Mouse (Mus musculus): ENCODE measurements at regions not wholly inside any gene's neighbourhood (a gene's known extent, or its start where the extent isn't known, plus 50 kb on each side); places are given as distances from the start of the nearest gene placed in this dataset.
A peak's percentile ranks its signal among the peaks of the same experiment; 100 is the strongest.

- no peaks in the 10 kb centered on the region for H3K27me3 ChIP-seq (replicated peaks)
These were observed 95.5 kb upstream of the Prkg2 start for GRCm38 (mm10) chr5:99132670-99133069.

DNA sequence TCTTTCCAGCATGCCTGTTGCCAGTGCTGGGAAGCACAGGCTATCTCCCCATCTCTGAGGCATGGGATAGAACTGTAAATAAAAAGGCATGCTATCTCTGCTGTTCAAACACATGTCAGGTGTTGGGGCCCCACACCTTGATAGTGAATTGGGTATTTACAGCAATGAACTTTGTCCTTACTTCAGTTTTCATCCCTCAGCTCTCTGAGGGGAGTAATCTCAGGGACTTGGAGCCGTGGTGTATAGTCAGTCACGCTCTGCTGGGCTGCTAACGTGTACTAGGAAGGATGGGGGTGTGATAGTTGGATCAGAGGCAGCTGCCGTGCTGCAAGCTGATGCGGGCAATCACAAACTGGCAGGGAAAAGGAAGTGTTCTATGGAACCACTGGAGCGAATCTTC, 91.5 kb upstream of the Prkg2 start:
- dilution Hi-C loops (cut with MboI; ENCODE audit: extremely low pct_ligation_motif_present, extremely low pct_unique_long_range_greater_than_20kb, low sequenced_read_pairs) (no loop called here), in situ Hi-C loops (cut with MboI; ENCODE audit: low pct_ligation_motif_present, low pct_unique_long_range_greater_than_20kb, low sequenced_read_pairs) (no loop called here)
- H3K4me3 ChIP-seq (replicated peaks in 1 of 3; ENCODE audit: low read depth in 2 of 3, low read length in 2 of 3, poor library complexity in 1 of 3) = no peak overlapping the region

More at GRCm38 (mm10) chr5:99132670-99133069, 95.5 kb upstream of the Prkg2 start:
- Histone ChIP-seq H3K4me2 (ENCODE audit: insufficient read depth, low read depth, poor library complexity, severe bottlenecking) (no peak overlapping the region), H3K36me3 (replicated peaks in 1 of 2; ENCODE audit: control insufficient read depth in 1 of 2, insufficient read depth in 1 of 2, low read length in 1 of 2) (no peaks in the 10 kb centered on the region), H3K4me3 (replicated peaks in 1 of 3; ENCODE audit: low read depth in 2 of 3, low read length in 2 of 3, poor library complexity in 1 of 3) (no peak overlapping the region), H3K79me2 (replicated peaks; ENCODE audit: control insufficient read depth, extremely low read depth, insufficient read depth, poor library complexity, severe bottlenecking) (no peaks in the 10 kb centered on the region), H3K9ac (ENCODE audit: insufficient read depth, low read depth) (no peak overlapping the region), H3K27ac (ENCODE audit: insufficient read depth, low read depth) (no peak overlapping the region), H3K4me1 (ENCODE audit: control insufficient read depth in 1 of 2, insufficient read depth in 2 of 2) (peaks cover 2 to 37% of the 10 kb centered on the region in 2 experiments; a peak in 3 of 4 replicates), H3K9me3 (replicated peaks; ENCODE audit: low read length) (no peaks in the 10 kb centered on the region)
- in situ Hi-C loops (cut with MboI; ENCODE audit: low pct_ligation_motif_present, low pct_unique_long_range_greater_than_20kb, low sequenced_read_pairs) = no loop called here
- peak; percentile 28 for TF ChIP-seq RAD21 (IDR thresholded peaks at IDR 0.05; ENCODE audit: low read depth, low read length)
- no peak for TF ChIP-seq CHD2 (IDR thresholded peaks at IDR 0.05; ENCODE audit: low read length)
- no peak for DNase-seq (ENCODE audit: extremely low read depth)
- dilution Hi-C loops (cut with MboI; ENCODE audit: extremely low pct_ligation_motif_present, extremely low pct_unique_long_range_greater_than_20kb, low sequenced_read_pairs) = no loop called here

GRCm38 (mm10) chr5:99125418-99125817, 88.3 kb upstream of the Prkg2 start:
- no peaks in the 10 kb centered on the region for H3K9me3 ChIP-seq (replicated peaks; ENCODE audit: low read length)
- H3K27ac ChIP-seq (ENCODE audit: insufficient read depth, low read depth) = no peak overlapping the region
- TF ChIP-seq CTCF (conservative IDR thresholded peaks at IDR 0.05 in 1 of 2, IDR thresholded peaks at IDR 0.05 in 1 of 2; ENCODE audit: low read depth in 2 of 2, low read length in 2 of 2) (no peak), ZKSCAN1 (IDR thresholded peaks at IDR 0.05; ENCODE audit: borderline replicate concordance, low read depth, low read length) (no peak), TBP (conservative IDR thresholded peaks at IDR 0.05; ENCODE audit: low read depth, low read length) (no peak), UBTF (IDR thresholded peaks at IDR 0.05; ENCODE audit: low read depth, low read length) (no peak), IRF4 (IDR thresholded peaks at IDR 0.05; ENCODE audit: low read depth, low read length) (no peak), TCF12 (IDR thresholded peaks at IDR 0.05; ENCODE audit: low read depth, low read length) (no peak), NELFE (IDR thresholded peaks at IDR 0.05; ENCODE audit: low read depth, low read length) (no peak), USF2 (conservative IDR thresholded peaks at IDR 0.05; ENCODE audit: low read depth, low read length) (no peak), GABPA (IDR thresholded peaks at IDR 0.05; ENCODE audit: insufficient replicate concordance, low read depth, low read length) (no peak), HCFC1 (IDR thresholded peaks at IDR 0.05; ENCODE audit: low read depth, low read length) (no peak), ZC3H11A (IDR thresholded peaks at IDR 0.05; ENCODE audit: low read depth, low read length) (no peak), E2F4 (IDR thresholded peaks at IDR 0.05; ENCODE audit: insufficient replicate concordance, low read depth, low read length) (no peak), RCOR1 (conservative IDR thresholded peaks at IDR 0.05; ENCODE audit: low read depth, low read length) (no peak), ZMIZ1 (IDR thresholded peaks at IDR 0.05; ENCODE audit: low read depth, low read length) (no peak), RAD21 (IDR thresholded peaks at IDR 0.05; ENCODE audit: low read depth, low read length) (no peak), KAT2A (IDR thresholded peaks at IDR 0.05; ENCODE audit: insufficient replicate concordance, low read length) (no peak), BHLHE40 (IDR thresholded peaks at IDR 0.05; ENCODE audit: low read depth, low read length) (no peak), MEF2A (IDR thresholded peaks at IDR 0.05; ENCODE audit: borderline replicate concordance, low read depth, low read length) (no peak)
- no peak overlapping the region for H3K4me3 ChIP-seq (replicated peaks in 1 of 3; ENCODE audit: low read depth in 2 of 3, low read length in 2 of 3, poor library complexity in 1 of 3)
- in situ Hi-C loops (cut with MboI; ENCODE audit: low pct_ligation_motif_present, low pct_unique_long_range_greater_than_20kb, low sequenced_read_pairs) = no loop called here
- H3K9ac ChIP-seq (ENCODE audit: insufficient read depth, low read depth) = no peak overlapping the region
- no peaks in the 10 kb centered on the region for H3K79me2 ChIP-seq (replicated peaks; ENCODE audit: control insufficient read depth, extremely low read depth, insufficient read depth, poor library complexity, severe bottlenecking)
- H3K4me1 ChIP-seq (ENCODE audit: control insufficient read depth in 1 of 2, insufficient read depth in 2 of 2) = peaks cover 2 to 33% of the 10 kb centered on the region in 2 experiments; a peak in 3 of 4 replicates
- no peak for DNase-seq (ENCODE audit: extremely low read depth)
- no peaks in the 10 kb centered on the region for H3K27me3 ChIP-seq (replicated peaks)
- no peaks in the 10 kb centered on the region for H3K36me3 ChIP-seq (replicated peaks in 1 of 2; ENCODE audit: control insufficient read depth in 1 of 2, insufficient read depth in 1 of 2, low read length in 1 of 2)
- no peak overlapping the region for H3K4me2 ChIP-seq (ENCODE audit: insufficient read depth, low read depth, poor library complexity, severe bottlenecking)
- dilution Hi-C loops (cut with MboI; ENCODE audit: extremely low pct_ligation_motif_present, extremely low pct_unique_long_range_greater_than_20kb, low sequenced_read_pairs) = no loop called here

More for the DNA sequence above, 91.5 kb upstream of the Prkg2 start:
- Histone ChIP-seq H3K9me3 (replicated peaks; ENCODE audit: low read length) (no peaks in the 10 kb centered on the region), H3K36me3 (replicated peaks in 1 of 2; ENCODE audit: control insufficient read depth in 1 of 2, insufficient read depth in 1 of 2, low read length in 1 of 2) (no peaks in the 10 kb centered on the region), H3K27ac (ENCODE audit: insufficient read depth, low read depth) (no peak overlapping the region), H3K79me2 (replicated peaks; ENCODE audit: control insufficient read depth, extremely low read depth, insufficient read depth, poor library complexity, severe bottlenecking) (no peaks in the 10 kb centered on the region), H3K9ac (ENCODE audit: insufficient read depth, low read depth) (no peak overlapping the region), H3K27me3 (replicated peaks) (no peaks in the 10 kb centered on the region), H3K4me2 (ENCODE audit: insufficient read depth, low read depth, poor library complexity, severe bottlenecking) (no peak overlapping the region), H3K4me1 (ENCODE audit: control insufficient read depth in 1 of 2, insufficient read depth in 2 of 2) (peaks cover 2 to 44% of the 10 kb centered on the region in 2 experiments; a peak in 3 of 4 replicates)
- peak; percentile 42 for DNase-seq (ENCODE audit: extremely low read depth)
- no peak for TF ChIP-seq MAFK (IDR thresholded peaks at IDR 0.05; ENCODE audit: insufficient replicate concordance, low read length)
- no peak for TF ChIP-seq UBTF (IDR thresholded peaks at IDR 0.05; ENCODE audit: low read depth, low read length)
- no peak for TF ChIP-seq PAX5 (IDR thresholded peaks at IDR 0.05; ENCODE audit: low read length)
- no peak for TF ChIP-seq NELFE (IDR thresholded peaks at IDR 0.05; ENCODE audit: low read depth, low read length)
- no peak for TF ChIP-seq ZNF384 (IDR thresholded peaks at IDR 0.05; ENCODE audit: low read depth, low read length)
- TF ChIP-seq ELF1 (IDR thresholded peaks at IDR 0.05; ENCODE audit: low read depth, low read length) = no peak
- TF ChIP-seq GABPA (IDR thresholded peaks at IDR 0.05; ENCODE audit: insufficient replicate concordance, low read depth, low read length) = no peak
- no peak for TF ChIP-seq E2F4 (IDR thresholded peaks at IDR 0.05; ENCODE audit: insufficient replicate concordance, low read depth, low read length)
- no peak for TF ChIP-seq HCFC1 (IDR thresholded peaks at IDR 0.05; ENCODE audit: low read depth, low read length)
- TF ChIP-seq EP300 (IDR thresholded peaks at IDR 0.05; ENCODE audit: low read length) = no peak
- no peak for TF ChIP-seq ETS1 (conservative IDR thresholded peaks at IDR 0.05; ENCODE audit: low read depth, low read length)
- no peak for TF ChIP-seq SMC3 (IDR thresholded peaks at IDR 0.05; ENCODE audit: low read depth, low read length)
- TF ChIP-seq SIN3A (IDR thresholded peaks at IDR 0.05; ENCODE audit: low read length) = no peak

Measured in CH12.LX (cell line).